Mouse (Mus musculus): Measurements from ENCODE around the gene Scarf2. TPM values are rescaled to one million over a fixed set of nuclear protein-coding genes. Genes with fewer than 3 reads are reported as not detected.

Scarf2 gene
- under 1 TPM in 1 of 2 experiments, not detected in 1; 0.17 TPM for total RNA-seq (2023)

DNA sequence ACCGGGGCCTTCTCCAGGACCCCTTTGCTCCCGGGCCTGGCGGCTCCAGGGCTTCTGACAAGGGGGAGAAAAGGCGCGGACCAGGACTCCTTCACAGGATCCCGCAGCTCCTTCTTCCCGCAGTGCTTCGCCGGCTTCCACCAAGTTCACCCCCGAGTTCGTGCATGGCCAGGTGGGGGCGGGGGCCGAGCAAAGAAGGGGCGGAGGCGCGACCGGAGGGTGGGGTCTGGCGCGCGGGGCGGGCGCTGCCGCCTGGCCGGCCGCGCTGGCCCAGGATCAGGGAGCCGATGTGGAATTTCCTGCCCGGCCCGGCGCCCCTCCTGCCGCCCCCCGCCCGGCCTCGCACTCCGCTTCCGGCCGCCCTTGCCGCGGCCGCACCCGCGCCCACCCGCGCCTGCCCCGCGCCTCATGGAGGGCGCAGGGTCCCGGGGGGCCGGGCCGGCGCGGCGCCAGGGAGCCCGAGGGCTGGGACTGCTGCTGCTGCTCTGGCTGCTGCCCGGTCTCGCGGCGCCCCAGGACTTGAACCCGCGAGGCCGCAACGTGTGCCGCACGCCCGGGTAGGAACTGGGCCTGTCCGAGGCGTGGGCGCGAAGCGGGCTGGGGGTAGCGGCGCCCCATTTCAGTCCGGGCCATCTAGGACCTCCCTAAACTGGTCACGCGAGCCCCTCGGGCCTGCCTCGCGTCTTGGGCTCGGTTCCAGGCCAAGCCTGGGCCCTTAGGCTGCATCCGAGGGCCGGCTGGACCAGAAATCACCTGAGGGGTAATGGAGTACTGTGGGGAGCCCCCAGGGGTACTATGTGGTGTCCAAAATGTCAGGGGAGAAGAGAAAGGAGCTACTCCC, at the start of gene Scarf2:
TSS of gene Scarf2 (plus strand) at position 312 of the 841 bp plus-strand sequence.

DNA sequence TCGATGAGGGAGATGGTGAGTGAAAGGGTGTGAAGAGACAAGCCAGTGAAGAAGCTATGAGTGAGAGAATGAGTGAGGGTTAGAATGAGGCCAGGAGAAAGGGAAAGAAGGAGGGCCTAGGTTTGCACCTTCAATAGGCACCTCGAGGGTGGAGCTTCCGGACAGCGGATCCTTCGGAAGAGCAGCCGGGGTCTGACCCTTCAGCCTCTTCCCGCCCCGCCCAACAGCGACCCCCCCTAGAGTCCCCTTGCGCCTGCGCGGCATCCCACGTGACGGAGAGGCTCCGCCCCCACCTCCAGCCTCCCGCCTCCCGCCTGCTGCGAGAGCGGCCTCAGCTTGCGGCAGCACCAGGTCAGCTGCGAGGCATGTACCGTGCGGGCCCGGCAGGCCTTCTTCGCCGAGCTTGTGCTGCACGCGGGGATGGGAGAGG, 37.7 kb upstream of the Scarf2 start, which contains the start of gene Klhl22:
TSS of gene Klhl22 (plus strand) at position 275 of the 430 bp plus-strand sequence.

DNA sequence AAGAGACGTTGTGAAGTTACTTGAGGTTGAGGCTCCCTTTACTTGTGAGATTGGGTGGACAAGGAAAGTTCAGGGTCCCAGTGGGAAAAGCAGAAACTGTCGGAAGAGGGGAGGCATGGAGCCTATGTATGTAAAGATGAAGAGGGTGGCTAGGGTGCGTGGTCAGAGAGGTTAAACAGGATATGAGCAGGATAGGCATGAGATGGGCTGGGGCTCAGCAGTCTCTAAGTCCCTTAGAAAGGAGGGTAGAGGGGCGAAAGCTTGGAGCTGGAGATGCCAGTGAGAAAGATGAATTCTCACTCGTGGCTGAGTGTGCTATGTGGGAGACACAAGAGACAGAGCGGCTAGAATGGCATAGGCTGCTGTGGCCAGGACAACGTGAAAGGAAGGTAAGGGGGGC, 35.7 kb downstream of the Scarf2 start, which contains the start of gene B830017H08Rik:
TSS of gene B830017H08Rik (plus strand) at position 301 of the 400 bp plus-strand sequence.

DNA sequence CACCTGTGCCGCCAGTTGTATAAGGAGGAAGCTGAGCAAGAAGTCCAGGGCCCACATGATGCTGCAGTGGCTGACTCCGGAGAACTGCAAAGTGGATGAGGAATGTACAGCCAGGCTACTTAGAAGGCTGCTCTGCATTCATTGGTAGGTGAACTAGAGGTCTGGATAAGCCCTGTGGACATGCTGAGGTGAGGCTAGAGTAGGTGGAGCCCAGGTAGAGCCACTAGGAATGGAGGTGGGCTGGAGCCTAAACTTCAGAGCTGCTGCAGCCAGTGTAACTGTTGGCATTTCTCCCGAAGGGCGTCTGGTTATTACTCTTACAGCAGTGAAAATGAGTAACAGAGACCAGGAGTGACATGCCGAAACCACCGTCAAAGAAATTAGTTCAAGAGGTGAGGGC, 41.0 kb downstream of the Scarf2 start, which contains the start of gene Car15:
TSS of gene Car15 (minus strand) at position 314 of the 400 bp plus-strand sequence.

Other genes with a start within 250 kb of the Scarf2 start
- not detected for gene Lrrc74b, start 236.0 kb upstream of the Scarf2 start, total RNA-seq (2023)
- gene P2rx6, start 235.4 kb upstream of the Scarf2 start, total RNA-seq (2023), result not detected
- not detected for gene Slc7a4, start 214.1 kb upstream of the Scarf2 start, total RNA-seq (2023)
- gene Smpd4, start 177.9 kb upstream of the Scarf2 start, total RNA-seq (2023), result 10 to 100 TPM; 48.1 to 61.0 TPM
- under 1 TPM in 1 of 2 experiments, not detected in 1; 0.52 TPM for gene Ccdc74a, start 150.8 kb upstream of the Scarf2 start, total RNA-seq (2023)
- gene Med15, start 64.4 kb upstream of the Scarf2 start, total RNA-seq (2023), result 100 to 1,000 TPM; 132 to 138 TPM
- gene Klhl22, start 37.7 kb upstream of the Scarf2 start, total RNA-seq (2023), result 10 to 100 TPM; 15.6 to 15.8 TPM
- not detected for gene B830017H08Rik, start 35.8 kb downstream of the Scarf2 start, total RNA-seq (2023)
- gene Car15, start 41.1 kb downstream of the Scarf2 start, total RNA-seq (2023), result 10 to 100 TPM; 14.3 to 19.8 TPM
- 1 to 10 TPM; 2.9 to 3.4 TPM for gene Gm20518, start 94.4 kb downstream of the Scarf2 start, total RNA-seq (2023)
- not detected for gene Tssk1, start 96.9 kb downstream of the Scarf2 start, total RNA-seq (2023)
- 10 to 100 TPM; 68.9 to 73.3 TPM for gene Dgcr2, start 101.3 kb downstream of the Scarf2 start, total RNA-seq (2023)
- gene Tssk2, start 101.4 kb downstream of the Scarf2 start, total RNA-seq (2023), result not detected
- gene Ess2, start 114.1 kb downstream of the Scarf2 start, total RNA-seq (2023), result 10 to 100 TPM; 61.7 to 71.5 TPM
- not detected for gene Gsc2, start 117.8 kb downstream of the Scarf2 start, total RNA-seq (2023)
- 10 to 100 TPM; 25.5 to 35.3 TPM for gene Slc25a1, start 130.9 kb downstream of the Scarf2 start, total RNA-seq (2023)
- not detected for gene Vpreb2, start 183.1 kb downstream of the Scarf2 start, total RNA-seq (2023)